Mouse (Mus musculus): ENCODE measurements around the gene Olfr466. TPM values are rescaled to one million over a fixed set of nuclear protein-coding genes. Genes with fewer than 3 reads are reported as not detected.
A peak's percentile ranks its signal among the peaks of the same experiment; 100 is the strongest.

Olfr466 gene
- polyA plus RNA-seq, 1 experiment from 2014 or later = not detected

DNA sequence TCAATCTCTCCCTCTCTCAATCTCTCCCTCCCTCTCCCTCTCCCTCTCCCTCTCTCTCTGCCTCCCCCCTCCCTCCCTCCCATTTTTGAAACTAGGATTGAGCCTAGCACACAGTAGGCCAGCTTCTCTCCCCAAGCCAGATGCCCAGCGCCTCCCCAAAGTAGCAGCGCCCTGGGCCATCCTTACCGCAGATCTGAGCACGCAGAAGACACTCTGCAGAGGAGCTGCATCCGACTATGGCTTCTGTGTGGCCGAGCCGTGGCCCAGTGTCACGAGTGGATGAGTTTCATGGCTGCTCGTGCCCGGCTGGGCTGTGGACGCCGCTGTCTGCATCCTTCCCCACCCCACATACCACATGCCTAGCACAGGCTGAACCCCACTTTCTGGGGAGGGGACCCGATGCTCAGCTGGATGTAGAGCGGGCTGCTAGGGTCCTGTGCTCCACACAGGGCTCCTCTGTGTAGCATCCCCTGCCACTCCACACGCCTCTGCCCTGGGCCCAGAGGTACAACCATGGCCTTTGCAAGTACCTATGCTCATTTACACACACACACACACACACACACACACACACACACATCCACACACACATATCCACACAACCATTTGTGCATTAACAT is 26.5 kb downstream of the Olfr466 start:
- Histone ChIP-seq H3K4me3 (no peak overlapping the region), H3K27me3 (no peaks in the 10 kb centered on the region), H3K9me3 (no peaks in the 10 kb centered on the region), H3K4me1 (replicated peaks) (no peaks in the 10 kb centered on the region; the same call in 1 of the 2 replicates), H3K36me3 (no peaks in the 10 kb centered on the region), H3K9ac (no peak overlapping the region), H3K27ac (replicated peaks) (no peak overlapping the region), H3K4me2 (no peak overlapping the region)
- ATAC-seq (ENCODE audit: low read depth) = peak; percentile 47; the same call in 1 of the 2 replicates
- WGBS = 62% methylated on average over 15 of the region's 15 CpGs

DNA sequence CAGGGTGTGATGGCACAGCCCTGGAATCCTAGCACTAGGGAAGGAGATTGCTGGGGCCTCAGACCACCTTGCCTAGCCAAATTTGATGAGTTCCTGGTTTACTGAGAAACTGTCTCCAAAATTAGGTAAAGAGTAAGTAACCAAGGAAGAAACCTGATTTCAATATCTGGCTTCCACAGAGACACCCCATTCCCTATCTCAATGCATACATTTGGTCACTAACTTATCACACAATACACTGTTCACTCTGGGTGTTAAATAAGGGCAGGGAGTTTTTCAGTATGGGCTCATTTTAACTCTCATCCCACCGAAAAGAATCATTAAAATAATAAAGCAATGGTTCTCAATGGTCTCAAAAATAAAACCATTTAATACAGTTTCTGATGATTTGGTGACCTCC is 50.6 kb downstream of the Olfr466 start:
- H3K36me3 ChIP-seq = no peaks in the 10 kb centered on the region
- no peak for ATAC-seq (ENCODE audit: low read depth)
- H3K27ac ChIP-seq (replicated peaks) = no peak overlapping the region
- H3K9ac ChIP-seq = no peak overlapping the region
- H3K27me3 ChIP-seq = no peaks in the 10 kb centered on the region
- H3K4me2 ChIP-seq = no peak overlapping the region
- WGBS = 72% methylated on average over 1 of the region's 1 CpGs
- H3K4me3 ChIP-seq = no peak overlapping the region
- peaks cover 17% of the 10 kb centered on the region; the same call in 1 of the 2 replicates for H3K9me3 ChIP-seq
- H3K4me1 ChIP-seq (replicated peaks) = no peaks in the 10 kb centered on the region

Other genes starting within 250 kb of the Olfr466 start
- gene Cntnap3, start 246.3 kb upstream of the Olfr466 start, polyA plus RNA-seq (2015; fragmentation: Nextera tagmentation; extraction: Ambion mirVana) = 0.49 and 0.54 TPM in 2 replicates
- gene Spata31, start 232.8 kb upstream of the Olfr466 start, polyA plus RNA-seq (2015; fragmentation: Nextera tagmentation; extraction: Ambion mirVana) = not detected in 2 replicates
- gene Spata31d1c, start 117.2 kb upstream of the Olfr466 start, polyA plus RNA-seq (2015; fragmentation: Nextera tagmentation; extraction: Ambion mirVana) = not detected in 2 replicates
- gene Prss47, start 97.5 kb upstream of the Olfr466 start, polyA plus RNA-seq (2015; fragmentation: Nextera tagmentation; extraction: Ambion mirVana) = not detected in 2 replicates
- 31.1 and 32.1 TPM in 2 replicates for gene Mfsd14b, start 37.3 kb upstream of the Olfr466 start, polyA plus RNA-seq (2015; fragmentation: Nextera tagmentation; extraction: Ambion mirVana)
- gene Olfr465-ps1, start 12.2 kb upstream of the Olfr466 start, polyA plus RNA-seq (2015; fragmentation: Nextera tagmentation; extraction: Ambion mirVana) = not detected in 2 replicates
- gene Nlrp4f, start 55.7 kb downstream of the Olfr466 start, polyA plus RNA-seq (2015; fragmentation: Nextera tagmentation; extraction: Ambion mirVana) = not detected in 2 replicates
- gene Gm10775, start 109.3 kb downstream of the Olfr466 start, polyA plus RNA-seq (2015; fragmentation: Nextera tagmentation; extraction: Ambion mirVana) = 0.21 TPM in 1 of 2 replicates, not detected in the other
- 14.6 and 15.9 TPM in 2 replicates for gene Zfp369, start 128.6 kb downstream of the Olfr466 start, polyA plus RNA-seq (2015; fragmentation: Nextera tagmentation; extraction: Ambion mirVana)